Comparison of ENCODE assay signal across 15 mouse cellular contexts in genomic region chr5:142968411-142968810, GRCm38 (mm10). TPM values are rescaled to one million over a fixed set of nuclear protein-coding genes. Genes with fewer than 3 reads are reported as not detected.
DNase-seq lines count a peak whose midpoint lies in the region; ATAC-seq lines count a peak whose summit lies in the region.
"Had no signal": no experiment of that assay in that cellular context is flagged by ENCODE, and none has a peak within 500 bp of the region (broad histone marks: within the 10 kb centered on the region; RNA-seq: fewer than 3 reads in every experiment).

No protein-coding gene starts in this region.

- peak; percentile 76 for DNase-seq in layer of hippocampus, adult 11-12 months (ENCODE audit: low spot score)
- no peak for DNase-seq in layer of hippocampus, postnatal 25 days (ENCODE audit: extremely low spot score in 1 of 2, low spot score in 1 of 2)
- DNase-seq in frontal cortex, postnatal 36 days (ENCODE audit: low spot score in 2 of 2), result peak; percentile 82 to 88
- DNase-seq in left cerebral cortex, adult 8-10 months (ENCODE audit: low spot score in 2 of 2), result peak; percentile 64 to 90
- DNase-seq in right cerebral cortex, postnatal 25 days, result peak; percentile 80
- no peak for DNase-seq in spleen, adult 18-20 months
- DNase-seq in urinary bladder, postnatal 25 days (ENCODE audit: low spot score), result no peak
- DNase-seq: adrenal gland, postnatal 36 days; cerebellum, postnatal 10 days; kidney, adult 18-20 months; kidney, postnatal 14 days; lung, postnatal 14 days; retina, postnatal 1 day had no signal

- ATAC-seq in activated CD4-positive, CD25-positive, alpha-beta regulatory T cell, adult 4 months, result no peak

RNA-seq across cellular contexts. Expression of gene Fscn1, which starts 8.3 kb away (rescaled TPM):
- 100 to 1,000 TPM; 229 to 232 TPM for total RNA-seq in layer of hippocampus, postnatal 25 days (2021)
- 100 to 1,000 TPM; 218 to 276 (median 259) TPM for total RNA-seq in left cerebral cortex, adult 8-10 months (2022)
- polyA plus RNA-seq in activated CD4-positive, CD25-positive, alpha-beta regulatory T cell, adult 4 months (2017; shearing (Covaris generic)), result under 1 TPM; 0.26 to 0.42 TPM
- total RNA-seq: G1E had no signal
- polyA plus RNA-seq: G1E had no signal

Comparison
In these comparisons a context has a peak if more than half of its experiments do, and no peak if none do; other contexts are left out.
1. DNase-seq: peak in layer of hippocampus, adult 11-12 months (single experiment), frontal cortex, postnatal 36 days (2 of 2), left cerebral cortex, adult 8-10 months (2 of 2) and right cerebral cortex, postnatal 25 days (single experiment); none in layer of hippocampus, postnatal 25 days (0 of 2), spleen, adult 18-20 months (0 of 2) and urinary bladder, postnatal 25 days (single experiment).